Mouse (Mus musculus): ENCODE measurements around the gene Mms22l.
"Not testable (repeated sequence)": the region's sequence is repeated elsewhere in the genome, so short reads cannot be mapped to it uniquely, and the experiment has no call there.

Gene Mms22l

DNA sequence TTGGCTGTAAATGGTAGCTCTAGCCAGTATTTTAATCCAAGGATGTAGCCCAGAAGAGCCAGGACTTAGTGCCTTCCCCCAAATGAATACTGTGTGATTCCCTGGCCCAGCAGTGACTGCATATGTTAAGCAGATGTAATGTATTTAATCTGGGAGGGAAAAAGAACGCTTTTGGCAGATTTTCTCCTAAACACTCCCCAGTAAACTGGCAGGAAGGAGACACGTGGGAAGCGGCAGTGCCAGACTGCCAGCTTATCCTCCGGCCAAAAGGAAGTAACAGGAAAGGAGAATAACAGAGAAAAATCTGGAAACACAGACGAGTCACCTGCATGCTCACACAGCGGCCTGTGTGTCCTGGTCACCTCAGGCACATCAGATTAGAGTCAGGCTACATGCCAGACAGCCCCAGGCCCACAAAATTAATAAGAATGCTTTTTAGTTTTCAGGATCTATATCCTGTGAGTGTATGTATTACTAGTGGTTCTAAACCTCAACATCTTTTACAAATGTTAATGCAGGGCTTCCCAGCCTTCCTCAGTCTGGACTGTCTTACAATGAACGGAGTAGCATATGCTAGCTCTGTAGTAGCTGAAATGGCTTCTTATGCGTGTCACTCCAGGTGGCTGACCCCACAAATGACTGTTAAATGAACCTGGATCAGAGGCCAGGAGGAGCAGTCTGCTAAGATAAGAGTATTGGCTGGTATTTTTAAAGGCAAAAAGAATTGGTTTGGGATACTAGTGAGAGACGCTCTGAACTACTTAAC is 125.4 kb downstream of the Mms22l start:
- DNase-seq (ENCODE audit: low read depth), result no peak

DNA sequence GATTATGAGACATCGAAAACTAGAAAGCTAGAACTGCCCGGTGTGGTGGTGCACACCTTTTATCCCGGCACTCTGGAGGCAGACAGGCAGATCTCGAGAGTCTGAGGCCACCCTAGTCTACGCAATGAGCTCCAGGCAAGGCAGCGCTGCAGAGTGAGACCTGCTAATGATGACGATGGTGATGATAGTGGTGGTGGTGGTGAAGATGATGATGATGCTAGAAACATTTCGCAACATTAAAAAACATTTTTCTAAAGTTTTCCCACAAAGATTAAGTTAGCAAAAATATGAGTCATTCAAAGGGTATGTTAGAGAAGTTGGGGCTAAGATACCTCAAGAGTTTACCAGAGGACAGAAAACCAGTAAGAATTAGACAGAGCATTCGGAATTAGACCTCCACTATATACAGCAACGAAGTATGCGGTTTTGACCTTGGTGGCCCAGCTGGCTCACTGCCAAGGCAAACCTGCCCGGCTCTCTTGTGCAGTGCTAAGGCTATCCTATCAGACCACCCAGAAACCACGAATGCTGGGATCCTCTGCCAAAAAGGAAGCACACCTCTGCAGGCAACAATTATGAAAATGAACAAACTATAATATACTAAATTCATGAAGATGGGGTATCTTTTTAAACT is 129.8 kb downstream of the Mms22l start:
- DNase-seq (ENCODE audit: low read depth), result no peak

DNA sequence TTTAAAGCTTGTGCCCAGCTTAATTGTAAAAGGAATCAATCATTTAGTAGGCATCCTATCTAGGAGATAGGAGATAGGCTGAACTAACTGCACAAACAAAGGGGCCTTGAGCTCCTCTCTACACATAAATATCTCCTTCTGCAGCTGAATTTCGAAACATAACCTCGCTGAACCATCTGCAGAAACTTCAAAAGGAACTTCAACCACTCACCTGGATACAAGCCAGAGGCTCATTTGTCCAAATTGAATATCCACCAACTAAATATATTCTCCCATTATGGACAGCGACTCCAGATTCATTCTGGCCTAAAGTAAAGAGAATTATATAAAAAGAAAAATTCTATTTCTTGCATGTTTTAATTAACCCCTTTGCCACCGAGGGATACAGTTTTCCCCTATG is 130.4 kb downstream of the Mms22l start:
- no peak for DNase-seq (ENCODE audit: low read depth)

DNA sequence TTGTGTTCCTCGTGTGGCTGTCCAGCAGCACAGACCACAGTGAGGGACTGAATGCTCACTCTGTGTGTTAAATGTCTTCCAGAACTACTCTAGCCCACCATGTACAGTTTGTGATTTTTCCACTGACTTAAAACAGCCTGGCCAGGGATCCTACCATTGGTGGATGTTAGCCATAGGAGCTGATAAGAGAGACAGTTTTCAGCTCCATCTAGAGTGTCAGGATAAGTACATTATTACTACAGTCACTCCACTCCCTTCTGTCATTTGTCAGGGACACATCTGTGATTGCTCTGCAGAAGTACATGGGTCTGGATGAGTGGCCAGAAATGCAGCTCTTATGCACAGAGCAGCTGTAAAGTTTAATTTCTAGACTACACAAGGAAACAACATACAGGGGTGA is 131.6 kb downstream of the Mms22l start:
- DNase-seq (ENCODE audit: low read depth), result no peak

DNA sequence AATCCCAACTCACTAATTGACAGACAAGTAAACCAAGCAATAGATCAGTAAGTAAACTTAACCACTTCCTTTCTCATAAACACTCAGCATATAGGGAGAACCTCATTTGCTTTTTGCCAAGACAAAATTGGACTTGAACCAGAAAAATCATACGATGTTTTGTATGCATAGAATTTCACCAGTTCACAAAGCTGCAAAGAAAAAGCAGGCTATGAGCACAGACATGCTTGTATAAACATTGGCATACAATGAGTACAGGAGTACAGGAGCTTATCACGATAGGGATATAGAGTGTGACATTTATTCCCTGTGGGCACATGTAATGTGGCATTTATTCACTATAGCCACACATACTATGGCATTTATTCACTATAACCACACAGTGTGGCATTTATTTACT is 134.2 kb downstream of the Mms22l start:
- no peak for DNase-seq (ENCODE audit: low read depth)

DNA sequence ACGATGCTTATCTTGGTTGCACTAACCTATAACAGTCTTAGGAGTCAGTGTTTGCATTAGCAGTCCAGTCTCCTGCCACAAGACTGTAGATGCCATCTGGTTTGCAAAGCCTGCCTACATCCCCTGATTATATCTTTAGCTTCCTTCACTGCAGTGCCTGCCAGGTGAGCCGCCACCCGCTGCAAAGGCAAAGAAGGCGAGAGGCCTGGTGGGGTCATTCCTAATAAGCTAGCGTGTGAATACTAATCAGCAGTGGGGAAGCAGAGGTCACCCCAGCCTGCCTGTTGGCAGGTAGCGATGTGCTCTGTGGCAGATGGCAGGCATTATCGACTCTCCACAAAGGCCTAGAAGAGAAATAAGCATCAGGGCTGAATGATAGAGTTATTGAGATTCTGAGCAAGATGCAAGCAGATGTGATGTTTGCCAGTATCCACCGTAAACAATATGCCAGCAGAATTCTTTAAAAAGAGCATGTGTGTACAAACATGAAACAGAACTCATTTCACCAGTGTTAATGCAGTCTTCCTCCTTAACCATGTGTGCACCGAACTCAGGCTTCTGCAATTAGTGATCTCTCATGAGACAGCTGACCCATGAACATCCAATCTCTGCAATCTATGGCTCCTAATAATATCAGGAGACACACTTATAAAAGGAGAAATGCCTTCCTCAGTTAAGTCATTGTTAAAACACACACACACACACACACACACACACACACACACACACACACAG is 135.1 kb downstream of the Mms22l start:
- no peak for DNase-seq (ENCODE audit: low read depth)

DNA sequence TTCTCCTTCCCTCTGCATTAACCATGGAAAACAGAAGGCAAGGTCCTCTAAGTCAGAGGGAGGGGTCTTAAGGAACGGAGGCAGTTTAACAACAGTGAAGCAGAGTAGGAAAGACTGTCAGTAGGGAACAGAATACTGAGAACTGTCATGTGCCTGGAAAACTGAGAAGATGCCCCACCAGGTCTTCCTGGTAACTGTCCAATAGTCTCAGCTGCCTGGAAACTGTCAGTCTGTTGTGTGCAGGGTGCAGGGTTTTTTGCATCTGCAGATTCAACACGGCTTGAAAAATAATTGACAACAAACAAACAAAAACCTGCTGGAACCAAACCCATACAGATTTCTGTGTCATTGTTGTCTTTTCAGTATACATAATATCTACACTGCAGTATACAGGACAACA is 146.1 kb downstream of the Mms22l start:
- no peak for DNase-seq (ENCODE audit: low read depth)

DNA sequence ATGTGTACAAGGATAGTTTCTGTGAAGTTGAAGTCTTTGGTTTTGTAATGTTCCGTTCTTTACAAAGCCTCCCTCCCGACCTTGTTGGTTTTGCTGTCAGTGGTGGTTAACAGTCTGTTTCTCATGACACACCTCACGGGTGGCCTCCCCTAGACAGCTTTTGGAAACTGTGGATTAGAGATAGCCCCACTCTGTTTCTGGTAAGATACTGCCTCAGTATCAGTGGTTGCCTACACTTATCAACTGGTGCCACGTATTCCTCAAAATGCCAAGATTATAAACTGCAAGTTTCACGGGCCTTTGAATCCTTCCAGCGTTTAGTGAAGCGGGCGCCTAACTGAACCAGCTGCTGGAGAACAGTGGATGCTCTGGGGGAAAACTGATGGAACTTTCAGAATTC is 148.5 kb downstream of the Mms22l start:
- not testable (repeated sequence) for DNase-seq (ENCODE audit: low read depth)
